Mouse (Mus musculus) cerebellum, adult 2 months (tissue): Measurements from ENCODE around the gene Trim27.

ENCODE experiments used
- CTCF ChIP-seq: fragments of 200-500 bp; IDR thresholded peaks from 2 replicates; pipeline ENCODE4 v1.5.1; 2011; ENCODE audit warnings: low read depth, mild to moderate bottlenecking, control low read depth, low read length, moderate library complexity, borderline replicate concordance; ENCODE audit not compliant: insufficient read depth
- POLR2A ChIP-seq: fragments of 200-500 bp; IDR thresholded peaks from 2 replicates; pipeline ENCODE4 v1.6.1; 2011; ENCODE audit warnings: low read length, control low read depth, borderline replicate concordance; ENCODE audit not compliant: insufficient read depth

- TF ChIP-seq POLR2A: no peak
- no peak for TF ChIP-seq CTCF
Observed at GRCm38 (mm10) chr13:21198313-21198712, 19.1 kb downstream of the Trim27 start.
